In the genomic region with DNA sequence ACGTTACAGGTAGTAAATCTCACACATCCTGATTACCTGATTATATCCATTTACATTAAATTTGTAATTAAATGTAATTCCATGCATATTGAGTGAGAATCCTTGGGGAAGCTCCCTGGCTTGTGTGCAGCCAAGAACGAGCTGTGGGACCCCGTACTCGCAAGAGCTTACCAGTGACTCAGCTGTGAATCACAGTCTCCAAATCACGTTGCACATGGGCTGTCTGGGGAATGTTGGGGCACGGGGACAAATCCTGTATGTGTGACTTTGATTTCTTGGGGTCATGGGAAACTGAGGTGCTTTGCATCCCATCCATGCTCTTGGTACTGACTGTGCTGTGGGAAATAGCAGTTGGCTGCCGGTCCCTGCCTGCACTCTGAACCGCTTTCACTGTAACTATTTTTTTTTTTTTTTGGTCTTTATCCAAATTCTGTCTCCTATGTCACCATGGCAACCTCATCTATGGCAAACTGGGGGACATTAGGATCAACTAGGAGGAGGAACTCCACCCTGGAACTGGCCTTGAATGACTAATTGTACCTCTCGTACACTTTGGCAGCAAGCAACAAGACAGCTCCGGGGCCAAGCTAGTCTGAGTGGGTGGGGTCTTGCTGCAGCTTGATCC, we compare ENCODE assay signal across 23 mouse cellular contexts. TPM values are rescaled to one million over a fixed set of nuclear protein-coding genes. Genes with fewer than 3 reads are reported as not detected.
DNase-seq lines count a peak whose midpoint lies in the region; ATAC-seq and TF ChIP-seq lines count a peak whose summit lies in the region.
"Had no signal": no experiment of that assay in that cellular context is flagged by ENCODE, and none has a peak within 500 bp of the region (broad histone marks: within the 10 kb centered on the region; RNA-seq: fewer than 3 reads in every experiment).

No protein-coding gene starts in this region.

- H3K36me3 ChIP-seq in forebrain, embryonic 12.5 days (replicated peaks): no peaks in the 10 kb centered on the region
- no peaks in the 10 kb centered on the region for H3K36me3 ChIP-seq in forebrain, embryonic 10.5 days (replicated peaks)
- H3K36me3 ChIP-seq in hindbrain, postnatal 0 days (ENCODE audit: insufficient read depth, low read length): no peaks in the 10 kb centered on the region
- H3K36me3 ChIP-seq: embryonic facial prominence, embryonic 12.5 days; heart, embryonic 15.5 days; limb, embryonic 10.5 days; liver, embryonic 12.5 days had no signal

- DNase-seq in forebrain, embryonic 10.5 days (ENCODE audit: extremely low spot score, low spot score): no peak
- DNase-seq in right cerebral cortex, postnatal 25 days: peak; percentile 16
- no peak for DNase-seq in right cerebral cortex, postnatal 4 days
- no peak for DNase-seq in hindbrain, postnatal 0 days (ENCODE audit: low spot score)
- DNase-seq in retina, embryonic 14.5 days (ENCODE audit: low spot score): no peak
- DNase-seq in cerebellum, adult 11-12 months: no peak
- no peak for DNase-seq in urinary bladder, postnatal 4 days (ENCODE audit: low spot score in 2 of 2)
- DNase-seq: B cell, adult 2 months; cerebellum, adult 2 months; heart, adult 11 months; kidney, adult 2 months; kidney, postnatal 25 days; lung, embryonic 14.5 days; lung, postnatal 4 days had no signal

- H3K27me3 ChIP-seq in forebrain, embryonic 12.5 days: peaks cover 34% of the 10 kb centered on the region
- peaks cover 65% of the 10 kb centered on the region for H3K27me3 ChIP-seq in forebrain, embryonic 10.5 days (ENCODE audit: poor library complexity, severe bottlenecking)
- H3K27me3 ChIP-seq in hindbrain, postnatal 0 days (ENCODE audit: insufficient read depth, low read length): peaks cover 4% of the 10 kb centered on the region; the same call in 1 of the 2 replicates
- H3K27me3 ChIP-seq: liver, embryonic 12.5 days had no signal

- TF ChIP-seq CTCF in hindbrain, postnatal 0 days (IDR thresholded peaks at IDR 0.05; ENCODE audit: low read depth): no peak

- 60% methylated on average over 10 of the region's 10 CpGs for WGBS in forebrain, embryonic 12.5 days
- WGBS in forebrain, embryonic 10.5 days: 85% methylated on average over 10 of the region's 10 CpGs
- 30% methylated on average over 10 of the region's 10 CpGs for WGBS in hindbrain, postnatal 0 days

- H3K4me1 ChIP-seq in forebrain, embryonic 12.5 days: peaks cover 39% of the 10 kb centered on the region
- peaks cover 22% of the 10 kb centered on the region for H3K4me1 ChIP-seq in forebrain, embryonic 10.5 days
- no peaks in the 10 kb centered on the region for H3K4me1 ChIP-seq in hindbrain, postnatal 0 days (ENCODE audit: insufficient read depth, low read length)
- H3K4me1 ChIP-seq: embryonic facial prominence, embryonic 12.5 days; heart, embryonic 15.5 days; liver, embryonic 12.5 days had no signal

- H3K9me3 ChIP-seq in forebrain, embryonic 12.5 days: no peaks in the 10 kb centered on the region
- no peaks in the 10 kb centered on the region for H3K9me3 ChIP-seq in forebrain, embryonic 10.5 days
- H3K9me3 ChIP-seq in hindbrain, postnatal 0 days (ENCODE audit: low read length): no peaks in the 10 kb centered on the region
- H3K9me3 ChIP-seq: embryonic facial prominence, embryonic 12.5 days; heart, embryonic 15.5 days; limb, embryonic 10.5 days; liver, embryonic 12.5 days had no signal

- H3K4me3 ChIP-seq in forebrain, embryonic 12.5 days (replicated peaks): no peak overlapping the region
- H3K4me3 ChIP-seq in forebrain, embryonic 10.5 days: no peak overlapping the region
- H3K4me3 ChIP-seq in hindbrain, postnatal 0 days (ENCODE audit: low read length): no peak overlapping the region
- H3K4me3 ChIP-seq: embryonic facial prominence, embryonic 12.5 days; heart, embryonic 15.5 days; left cerebral cortex, adult 2 months; limb, embryonic 10.5 days; liver, embryonic 12.5 days had no signal

- H3K9ac ChIP-seq in forebrain, embryonic 12.5 days: no peak overlapping the region
- no peak overlapping the region for H3K9ac ChIP-seq in hindbrain, postnatal 0 days (replicated peaks; ENCODE audit: low read length)
- H3K9ac ChIP-seq: embryonic facial prominence, embryonic 12.5 days; heart, embryonic 15.5 days; liver, embryonic 12.5 days; lung, embryonic 14.5 days had no signal

- H3K4me2 ChIP-seq in forebrain, embryonic 12.5 days: no peak overlapping the region; the same call in 1 of the 2 replicates
- no peak overlapping the region for H3K4me2 ChIP-seq in hindbrain, postnatal 0 days (ENCODE audit: low read depth, low read length)
- H3K4me2 ChIP-seq: embryonic facial prominence, embryonic 12.5 days; heart, embryonic 15.5 days; liver, embryonic 12.5 days; lung, embryonic 14.5 days had no signal

- ATAC-seq in forebrain, embryonic 12.5 days (ENCODE audit: low FRiP score): peak; percentile 54
- peak; percentile 38; the same call in 1 of the 2 replicates for ATAC-seq in hindbrain, postnatal 0 days
- ATAC-seq: liver, embryonic 12.5 days had no signal

- H3K27ac ChIP-seq in forebrain, embryonic 12.5 days: peak overlapping the region; percentile 25; the same call in 1 of the 2 replicates
- no peak overlapping the region for H3K27ac ChIP-seq in forebrain, embryonic 10.5 days
- no peak overlapping the region for H3K27ac ChIP-seq in hindbrain, postnatal 0 days
- H3K27ac ChIP-seq: embryonic facial prominence, embryonic 12.5 days; heart, embryonic 15.5 days; left cerebral cortex, adult 2 months; limb, embryonic 10.5 days; liver, embryonic 12.5 days; stomach, postnatal 0 days had no signal

RNA-seq across cellular contexts. Expression of a gene that starts 19.8 kb away (rescaled TPM):
- polyA plus RNA-seq in forebrain, embryonic 12.5 days (2016; fragmentation: Nextera tagmentation; extraction: Ambion mirVana): 0.18 and 0.56 TPM in 2 replicates
- not detected in 2 replicates for polyA plus RNA-seq in forebrain, embryonic 10.5 days (2016; fragmentation: Nextera tagmentation; extraction: Ambion mirVana)
- 0.36 and 0.63 TPM in 2 replicates for total RNA-seq in hindbrain, postnatal 0 days (2014; rRNA removed)
- not detected in 2 replicates for polyA plus RNA-seq in hindbrain, postnatal 0 days (2015; fragmentation: Nextera tagmentation; extraction: Ambion mirVana)
- total RNA-seq: common myeloid progenitor, adult 5-6 weeks; hematopoietic stem cell, adult 5-6 weeks; left cerebral cortex, adult 2 months had no signal
- polyA plus RNA-seq: cerebellum, adult 2 months; embryonic facial prominence, embryonic 12.5 days; heart, embryonic 15.5 days; kidney, adult 2 months; limb, embryonic 10.5 days; liver, embryonic 12.5 days; lung, embryonic 14.5 days; stomach, postnatal 0 days had no signal
